Mouse (Mus musculus): ENCODE results near the gene Scn5a.

The Scn5a gene

GRCm38 (mm10) chr9:119503613-119504012 is 75.2 kb downstream of the Scn5a start:
- no peak for DNase-seq

DNA sequence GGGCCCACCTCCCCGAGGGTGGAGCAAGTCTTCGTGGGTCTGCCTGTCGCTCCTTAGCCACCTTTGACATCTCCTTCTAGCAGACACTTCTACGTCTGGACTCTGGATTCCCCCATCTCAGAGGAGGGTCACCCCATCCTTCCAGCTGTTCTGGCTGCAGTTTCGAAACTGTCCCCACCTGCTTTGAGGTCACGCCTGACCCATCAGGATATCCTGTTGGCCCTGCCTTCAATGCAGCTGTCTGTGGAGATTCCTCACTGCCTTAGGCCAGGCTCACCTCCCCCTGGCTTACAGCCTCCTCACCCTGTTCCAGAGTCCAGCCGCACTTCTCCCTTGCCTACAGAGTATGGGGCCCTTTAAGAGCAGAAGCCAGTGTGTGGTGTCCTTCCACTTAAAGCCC is 79.9 kb downstream of the Scn5a start:
- no peak for DNase-seq

- DNase-seq: no peak
Observed at GRCm38 (mm10) chr9:119498247-119498607, 80.6 kb downstream of the Scn5a start.

DNA sequence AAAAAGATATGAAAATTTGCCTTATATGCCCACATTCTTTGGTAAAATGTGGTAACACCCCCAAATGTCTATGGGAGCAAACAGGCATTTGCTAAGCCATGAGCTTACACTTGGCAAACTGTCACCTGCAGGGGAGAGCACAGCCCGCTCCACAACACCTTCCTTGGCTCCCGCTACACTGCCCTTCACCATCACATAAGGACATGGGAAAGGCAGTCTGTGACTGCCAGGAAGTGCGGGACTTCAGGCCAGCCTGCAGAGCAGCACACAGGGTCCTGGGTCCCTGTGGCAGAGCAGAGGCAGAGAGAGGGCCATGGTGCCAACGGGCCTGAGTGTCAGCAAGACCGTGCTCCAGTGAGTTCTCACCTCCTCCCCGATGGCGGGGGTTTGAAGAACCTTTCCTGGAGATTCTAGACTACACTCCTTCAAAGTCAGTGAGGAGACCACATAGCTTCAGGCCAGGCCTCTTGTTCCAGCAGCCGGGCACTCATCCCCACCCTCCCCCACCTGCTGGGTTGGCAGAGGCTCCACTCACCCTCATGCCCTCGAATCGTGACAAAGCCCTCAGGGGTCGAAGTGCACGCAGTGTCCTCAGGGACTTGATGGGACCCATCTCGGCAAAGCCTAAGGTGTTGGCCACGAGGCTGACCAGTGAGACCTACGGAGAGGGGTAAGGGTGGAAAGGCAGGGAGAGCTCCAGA is 81.1 kb downstream of the Scn5a start:
- no peak for DNase-seq

DNA sequence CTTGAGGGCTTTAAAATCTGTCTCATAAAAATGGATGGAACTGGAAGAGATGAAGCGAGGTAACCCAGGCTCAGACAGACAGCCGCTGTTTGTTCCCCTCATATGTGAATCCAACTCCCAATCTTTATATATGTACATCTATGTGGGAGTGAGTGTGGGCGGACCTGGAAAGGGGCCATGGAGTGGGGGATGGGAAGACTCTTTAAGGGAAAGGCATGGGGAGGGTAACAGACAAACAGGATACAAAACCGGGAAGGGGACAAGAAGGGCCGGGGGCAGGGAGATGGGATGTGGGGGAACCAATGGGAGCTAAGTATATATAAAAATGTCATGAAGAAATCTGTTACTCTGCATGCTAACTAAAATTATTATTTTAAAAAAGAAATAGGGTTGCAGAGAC is 81.9 kb downstream of the Scn5a start:
- DNase-seq: no peak

DNA sequence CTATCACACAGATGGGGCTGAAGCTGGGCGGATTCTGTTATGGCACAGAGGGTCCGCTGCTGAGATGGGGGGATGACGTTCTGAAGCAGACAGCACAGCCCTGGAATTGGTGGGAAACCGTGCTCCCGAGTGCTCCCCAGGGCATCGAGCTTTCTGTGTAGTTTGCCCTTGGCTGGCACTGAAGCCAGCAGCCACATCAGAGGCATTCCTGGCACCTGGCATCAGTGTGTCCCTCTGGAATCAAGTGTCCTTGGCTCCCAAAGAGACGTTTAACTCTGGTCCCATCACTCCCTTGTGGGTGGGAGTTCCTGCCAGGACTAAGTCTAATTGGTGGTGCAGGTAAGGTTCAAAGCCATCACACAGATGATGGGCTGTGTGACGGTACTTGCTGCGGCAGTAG is 82.5 kb downstream of the Scn5a start:
- DNase-seq: no peak

- DNase-seq: no peak
Observed at GRCm38 (mm10) chr9:119484868-119485267, 93.9 kb downstream of the Scn5a start.

GRCm38 (mm10) chr9:119484420-119484819 is 94.4 kb downstream of the Scn5a start:
- no peak for DNase-seq

GRCm38 (mm10) chr9:119483554-119484353 is 95.1 kb downstream of the Scn5a start:
- no peak for DNase-seq

GRCm38 (mm10) chr9:119481612-119482011 is 97.2 kb downstream of the Scn5a start:
- DNase-seq: no peak

DNA sequence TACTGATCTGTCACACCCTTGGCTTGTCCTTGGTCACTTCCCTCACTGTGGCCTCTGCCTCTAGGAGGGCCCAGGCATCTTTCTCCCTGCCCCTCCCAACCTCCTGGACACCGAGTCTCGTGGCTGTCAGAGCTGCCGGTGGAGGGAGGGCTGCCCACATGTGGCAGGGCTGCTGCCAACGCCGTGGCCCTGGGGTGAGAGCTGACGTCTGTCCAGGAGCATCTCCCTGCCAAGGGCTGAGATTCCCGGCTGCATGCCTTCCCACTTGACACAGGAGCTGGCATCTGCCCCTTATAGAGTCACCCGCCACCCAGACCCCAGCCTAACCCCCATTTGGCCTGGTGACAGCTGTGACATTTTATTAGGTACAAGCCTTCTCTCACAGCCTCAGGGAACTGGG is 99.5 kb downstream of the Scn5a start:
- no peak for DNase-seq

GRCm38 (mm10) chr9:119478345-119478744 is 100.5 kb downstream of the Scn5a start:
- no peak for DNase-seq

- no peak for DNase-seq
Observed at GRCm38 (mm10) chr9:119477754-119478153, 101.1 kb downstream of the Scn5a start.

DNA sequence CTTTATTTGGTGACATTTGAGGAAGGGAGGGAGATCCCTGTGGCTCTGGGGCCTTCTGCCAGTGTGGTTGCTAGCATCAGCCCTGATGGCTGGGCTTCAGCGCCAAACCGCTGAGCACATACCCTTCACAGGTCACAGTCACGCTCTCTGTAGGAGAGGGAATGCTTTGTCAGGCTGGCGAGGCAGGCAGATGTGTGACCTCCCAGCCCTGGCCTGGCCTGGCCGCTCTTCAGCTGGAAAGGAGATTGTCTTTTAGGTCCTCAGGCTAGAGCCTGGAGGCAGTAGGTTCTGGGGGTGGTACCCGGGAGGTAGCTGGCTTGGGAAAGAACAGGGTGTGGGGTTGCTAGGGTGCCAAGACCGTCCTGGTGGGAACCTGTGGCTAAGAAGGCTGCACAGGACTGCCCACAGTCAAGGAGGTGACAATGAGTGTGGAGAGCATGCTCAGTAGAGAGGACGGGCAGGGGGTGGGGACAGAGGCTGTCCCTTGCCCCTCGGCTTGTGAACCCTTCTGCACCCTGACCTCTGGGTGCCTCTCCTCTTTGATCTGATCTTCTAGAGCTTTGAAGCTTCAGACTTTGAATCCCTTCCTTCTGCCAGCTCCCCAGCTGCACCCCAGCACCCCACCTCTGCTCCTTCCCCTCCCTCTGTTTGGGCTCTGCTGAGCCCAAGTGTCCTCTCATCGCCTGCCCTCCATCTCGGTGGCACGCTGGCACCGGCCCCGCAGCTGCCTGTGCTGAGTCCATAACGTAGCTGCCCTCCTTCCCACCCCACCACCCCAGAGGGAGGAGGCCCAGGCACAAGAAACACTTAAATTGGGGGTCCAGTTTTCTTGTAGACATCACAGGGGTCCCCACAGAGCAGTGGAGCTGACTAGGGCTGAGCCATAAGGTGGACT is 103.9 kb downstream of the Scn5a start:
- no peak for DNase-seq

DNA sequence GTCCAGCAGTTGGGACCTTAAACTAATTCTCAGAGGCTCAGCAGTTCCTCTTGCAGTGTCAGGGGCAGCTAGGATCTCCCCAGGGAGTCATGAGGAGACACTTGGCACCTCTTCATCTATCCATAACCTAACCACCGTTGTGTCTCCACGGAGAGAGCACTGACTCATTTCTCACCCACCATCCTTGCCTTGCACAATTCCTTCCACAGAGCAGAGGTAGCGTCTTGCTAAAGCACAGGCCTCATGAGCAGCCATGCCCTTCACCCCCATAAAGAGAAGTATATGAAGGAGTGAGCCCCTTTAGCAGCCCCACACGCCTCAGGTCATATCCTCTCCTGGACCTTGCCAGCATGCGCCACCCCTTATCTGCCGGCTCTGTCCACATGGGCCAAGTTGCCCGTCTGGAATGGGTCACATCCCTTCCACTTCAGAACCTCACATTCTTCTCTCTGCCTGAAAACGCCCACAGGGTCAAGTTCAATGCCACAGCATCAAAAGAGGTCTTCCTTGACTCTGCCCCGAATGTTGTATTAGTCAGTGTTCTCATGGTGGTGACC is 105.1 kb downstream of the Scn5a start:
- no peak for DNase-seq

- DNase-seq: no peak
Observed at GRCm38 (mm10) chr9:119473011-119473410, 105.8 kb downstream of the Scn5a start.

DNA sequence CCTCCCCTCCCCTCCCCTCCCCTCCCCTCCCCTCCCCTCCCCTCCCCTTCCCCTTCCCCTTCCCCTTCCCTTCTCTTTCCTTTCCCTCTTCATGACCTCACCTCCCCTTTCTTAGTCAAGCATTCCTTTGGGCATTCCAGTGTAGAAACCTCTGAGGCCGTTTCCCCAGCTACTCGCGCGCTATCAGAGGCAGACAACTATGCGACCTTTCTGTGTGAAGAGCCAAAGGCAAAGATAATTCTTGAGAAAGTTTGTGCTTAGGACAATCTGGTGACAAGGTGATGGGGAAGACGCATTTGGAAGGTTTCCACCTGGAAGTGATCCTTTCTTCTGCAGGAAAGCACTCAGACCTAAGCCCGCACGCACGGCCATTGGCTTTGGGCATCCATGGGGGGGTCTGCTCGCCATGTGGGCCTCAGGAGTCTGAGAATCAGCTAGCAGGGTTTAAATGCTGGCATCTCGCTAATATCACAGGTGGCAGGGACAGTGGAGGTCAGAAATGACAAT is 106.4 kb downstream of the Scn5a start:
- DNase-seq: no peak

GRCm38 (mm10) chr9:119469691-119470353 is 109.0 kb downstream of the Scn5a start:
- DNase-seq: no peak

GRCm38 (mm10) chr9:119465595-119465994 is 113.2 kb downstream of the Scn5a start:
- DNase-seq: no peak

DNA sequence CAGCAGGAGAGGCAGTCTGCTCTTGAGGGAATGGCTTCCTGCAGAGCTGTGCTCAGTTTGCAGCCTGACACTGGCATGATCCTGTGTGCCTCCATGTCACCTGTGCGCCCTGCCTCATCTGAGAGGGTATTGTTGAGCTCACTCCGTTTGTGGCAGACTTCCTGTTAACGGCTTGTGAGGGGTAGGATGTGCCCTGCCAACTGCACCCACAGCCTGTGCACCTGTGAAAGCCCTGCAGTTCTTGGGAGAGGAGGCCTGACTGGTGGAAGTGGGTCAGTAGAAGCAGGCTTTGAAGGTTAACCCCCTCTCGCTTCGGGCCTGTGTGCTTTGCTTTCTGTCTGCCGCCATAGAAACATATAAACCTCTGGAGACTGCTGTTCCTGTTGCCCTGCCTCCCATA is 113.8 kb downstream of the Scn5a start:
- DNase-seq: no peak

- peak; percentile 42 for DNase-seq
Observed at GRCm38 (mm10) chr9:119460410-119460809, 118.4 kb downstream of the Scn5a start.

- peak; percentile 26 for DNase-seq
Observed at GRCm38 (mm10) chr9:119457122-119457521, 121.7 kb downstream of the Scn5a start.

Measured in layer of hippocampus, adult 9-11 months (tissue).